7 mouse cellular contexts compared by ENCODE assay signal in the genomic region with DNA sequence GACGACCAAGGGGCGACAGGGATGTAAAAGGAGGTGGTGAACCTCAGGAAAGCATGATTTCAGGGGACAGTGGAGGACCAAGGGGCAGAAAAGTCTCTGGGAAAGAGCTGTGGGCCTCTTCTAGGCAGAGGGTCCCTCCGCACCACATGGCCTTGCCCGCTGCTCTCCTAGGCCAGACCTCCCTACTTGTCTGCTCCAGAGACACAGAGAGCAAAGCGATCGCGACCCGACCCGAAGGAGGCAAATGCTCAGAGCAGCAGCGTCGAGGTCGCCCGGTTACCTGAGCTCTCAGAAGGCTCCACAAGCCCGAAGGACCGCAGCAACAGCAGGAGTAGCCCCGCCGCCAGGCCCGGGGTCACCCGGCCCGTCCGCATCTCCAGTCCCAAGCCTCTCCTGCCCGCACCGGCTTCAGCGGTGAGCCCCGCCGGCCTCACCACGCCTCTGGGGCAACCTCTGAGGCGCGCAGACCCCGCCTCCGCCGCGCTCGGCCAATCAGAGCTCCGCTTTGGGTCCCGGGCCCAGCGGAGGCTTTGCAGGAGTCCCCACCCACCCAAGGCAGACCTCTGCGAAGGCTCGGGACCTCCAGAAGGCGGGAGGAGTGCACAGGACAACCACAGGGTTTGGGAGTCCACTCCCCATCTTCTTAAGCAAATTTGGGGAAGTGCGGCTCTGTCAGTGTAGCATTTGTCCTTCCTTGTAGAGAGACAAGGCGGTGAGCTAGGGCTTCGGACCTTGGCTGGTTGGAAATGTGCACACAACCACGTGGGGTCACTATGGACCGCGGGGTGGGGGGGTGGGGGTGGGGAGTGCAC. TPM values are rescaled to one million over a fixed set of nuclear protein-coding genes. Genes with fewer than 3 reads are reported as not detected.
DNase-seq lines count a peak whose midpoint lies in the region; ATAC-seq and TF ChIP-seq lines count a peak whose summit lies in the region.

A gene (minus strand): TSS at position 446 of the 812 bp plus-strand sequence.

- peak within 1 kb of the TSS; percentile 50 for H3K9ac ChIP-seq in intestine, embryonic 14.5 days (ENCODE audit: low read length)
- peak within 1 kb of the TSS; percentile 59 for H3K9ac ChIP-seq in midbrain, embryonic 12.5 days (replicated peaks)

- H3K4me3 ChIP-seq in intestine, embryonic 14.5 days (ENCODE audit: low read depth, low read length): peak within 1 kb of the TSS; percentile 54
- H3K4me3 ChIP-seq in midbrain, embryonic 12.5 days: peak within 1 kb of the TSS; percentile 52
- H3K4me3 ChIP-seq in small intestine, adult 2 months (ENCODE audit: low read depth, low read length): peak within 1 kb of the TSS; percentile 76

- under 1% methylated on average over 44 of the region's 46 CpGs for WGBS in intestine, embryonic 14.5 days
- WGBS in midbrain, embryonic 12.5 days: 1% methylated on average over 46 of the region's 46 CpGs
- 1% methylated on average over 46 of the region's 46 CpGs for WGBS in small intestine, adult 2 months

- intact Hi-C loops in left cerebral cortex, postnatal 4 days (cut with DNase I): no loop called here

- H3K9me3 ChIP-seq in intestine, embryonic 14.5 days (ENCODE audit: control insufficient read depth, low read length): no peaks in the 10 kb centered on the region
- no peaks in the 10 kb centered on the region for H3K9me3 ChIP-seq in midbrain, embryonic 12.5 days

- H3K4me1 ChIP-seq in intestine, embryonic 14.5 days (replicated peaks; ENCODE audit: control insufficient read depth, insufficient read depth, low read length): no peaks in the 10 kb centered on the region; the same call in 1 of the 2 replicates
- peaks cover 11% of the 10 kb centered on the region; the same call in 1 of the 2 replicates for H3K4me1 ChIP-seq in midbrain, embryonic 12.5 days
- peaks cover 4% of the 10 kb centered on the region for H3K4me1 ChIP-seq in small intestine, adult 2 months (ENCODE audit: control insufficient read depth, insufficient read depth, insufficient read length, low read length)

- ATAC-seq in intestine, embryonic 14.5 days (replicated peaks; ENCODE audit: low FRiP score, low TSS enrichment, low read depth): peak; percentile 99
- ATAC-seq in midbrain, embryonic 12.5 days (ENCODE audit: low FRiP score, low read depth): peak; percentile 99

- H3K4me2 ChIP-seq in intestine, embryonic 14.5 days (ENCODE audit: low read length): peak within 1 kb of the TSS; percentile 88
- peak within 1 kb of the TSS; percentile 83 for H3K4me2 ChIP-seq in midbrain, embryonic 12.5 days (replicated peaks)

- H3K36me3 ChIP-seq in intestine, embryonic 14.5 days (ENCODE audit: control insufficient read depth, insufficient read depth, low read length): no peaks in the 10 kb centered on the region
- no peaks in the 10 kb centered on the region for H3K36me3 ChIP-seq in midbrain, embryonic 12.5 days
- no peaks in the 10 kb centered on the region for H3K36me3 ChIP-seq in small intestine, adult 2 months (ENCODE audit: control insufficient read depth, insufficient read depth, low read length)

- no peaks in the 10 kb centered on the region for H3K27me3 ChIP-seq in intestine, embryonic 14.5 days (replicated peaks; ENCODE audit: control insufficient read depth, insufficient read depth, low read length)
- peaks cover 32% of the 10 kb centered on the region for H3K27me3 ChIP-seq in midbrain, embryonic 12.5 days
- no peaks in the 10 kb centered on the region for H3K27me3 ChIP-seq in small intestine, adult 2 months (ENCODE audit: control insufficient read depth, insufficient read depth, low read length)

- H3K27ac ChIP-seq in intestine, embryonic 14.5 days (ENCODE audit: low read depth): no peak within 1 kb of the TSS
- H3K27ac ChIP-seq in midbrain, embryonic 12.5 days (replicated peaks): no peak within 1 kb of the TSS
- peak within 1 kb of the TSS; percentile 67 for H3K27ac ChIP-seq in small intestine, adult 2 months (ENCODE audit: insufficient read depth, low read depth, low read length)

- peak; percentile 86 to 95 for DNase-seq in adrenal gland, adult (ENCODE audit: inconsistent age in 2 of 2, low spot score in 1 of 2)
- DNase-seq in embryo, embryonic 10 days (ENCODE audit: low spot score): peak; percentile 92
- peak; percentile 84 for DNase-seq in gastrocnemius, postnatal 25 days
- peak; percentile 88 for DNase-seq in intestine, embryonic 14.5 days (ENCODE audit: low spot score)
- DNase-seq in left cerebral cortex, postnatal 4 days: peak; percentile 75

- TF ChIP-seq CTCF in small intestine, adult 2 months (IDR thresholded peaks at IDR 0.05; ENCODE audit: extremely low read depth, insufficient read length, insufficient replicate concordance, low read depth, low read length): no peak

- peak; percentile 81 for TF ChIP-seq POLR2A in small intestine, adult 2 months (IDR thresholded peaks at IDR 0.05; ENCODE audit: low read depth, low read length)

RNA-seq across cellular contexts. Expression of the gene that starts here (rescaled TPM):
- total RNA-seq in gastrocnemius, postnatal 25 days (2021): under 1 TPM in 1 of 2 experiments, not detected in 1; 0.08 TPM
- polyA plus RNA-seq in intestine, embryonic 14.5 days (2014; fragmentation: Nextera tagmentation; extraction: Ambion mirVana): 1.5 and 1.6 TPM in 2 replicates
- total RNA-seq in left cerebral cortex, postnatal 4 days (2021): 1 to 10 TPM; 5.1 to 6.7 TPM
- 1.4 TPM in 2 replicates for polyA plus RNA-seq in midbrain, embryonic 12.5 days (2016; fragmentation: Nextera tagmentation; extraction: Ambion mirVana)
- polyA plus RNA-seq in small intestine, adult 2 months (2012; rRNA removed): 2.1 and 4.4 TPM in 2 replicates

Comparison
In these comparisons a context has a peak if more than half of its experiments do, and no peak if none do; other contexts are left out.
1. RNA of the gene that starts here (total RNA-seq): 5.1 to 6.7 TPM in left cerebral cortex, postnatal 4 days; 0.08 TPM in gastrocnemius, postnatal 25 days; every median in the first group is over 4 times any median in the second.
2. Peak in DNase-seq in gastrocnemius, postnatal 25 days; RNA of the gene not detected or under 1 TPM.
3. Peak in every context shown above with its lines, with median percentiles within 50 percentile points of each other: DNase-seq and H3K4me3 ChIP-seq.